Mouse (Mus musculus): ENCODE measurements around the gene Txndc11.

- TF ChIP-seq TCF3 (IDR thresholded peaks at IDR 0.05; ENCODE audit: insufficient read length, low read depth) (no peak), POLR2A (IDR thresholded peaks at IDR 0.05; ENCODE audit: insufficient read length, low read depth) (no peak), USF1 (IDR thresholded peaks at IDR 0.05; ENCODE audit: low read depth) (peak; percentile 17), E2F4 (IDR thresholded peaks at IDR 0.05; ENCODE audit: insufficient read depth) (no peak), TCF12 (IDR thresholded peaks at IDR 0.05; ENCODE audit: insufficient read depth, poor library complexity, severe bottlenecking) (no peak), MYOD1 (IDR thresholded peaks at IDR 0.05; ENCODE audit: control insufficient read depth in 1 of 3, insufficient read length in 2 of 3, low read depth in 2 of 3) (no peak), MYOG (IDR thresholded peaks at IDR 0.05; ENCODE audit: control insufficient read depth in 1 of 3, insufficient read depth in 1 of 3, insufficient read length in 2 of 3, low read depth in 2 of 3) (no peak), CEBPB (IDR thresholded peaks at IDR 0.05; ENCODE audit: insufficient read depth, poor library complexity, severe bottlenecking) (no peak), POLR2AphosphoS2 (IDR thresholded peaks at IDR 0.05; ENCODE audit: insufficient read length, low read depth) (no peak), REST (IDR thresholded peaks at IDR 0.05; ENCODE audit: insufficient read depth, insufficient read length) (no peak), MAX (IDR thresholded peaks at IDR 0.05; ENCODE audit: low read depth) (no peak), SRF (IDR thresholded peaks at IDR 0.05; ENCODE audit: control insufficient read depth, insufficient read length, low read depth) (no peak)
These were observed 1.6 kb downstream of the Txndc11 start for GRCm38 (mm10) chr16:11132839-11133238.
